Comparison of ENCODE assay signal across 26 mouse cellular contexts in genomic region chr11:83541415-83541814, GRCm38 (mm10). TPM values are rescaled to one million over a fixed set of nuclear protein-coding genes. Genes with fewer than 3 reads are reported as not detected.
"Had no signal": no experiment of that assay in that cellular context is flagged by ENCODE, and none has a peak within 500 bp of the region (broad histone marks: within the 10 kb centered on the region; RNA-seq: fewer than 3 reads in every experiment).

No protein-coding gene starts in this region.

- H3K9me3 ChIP-seq: liver, embryonic 15.5 days; midbrain, embryonic 13.5 days; midbrain, embryonic 15.5 days; neural tube, embryonic 13.5 days; neural tube, embryonic 15.5 days had no signal

- DNase-seq: lung, adult 18-20 months; lung, embryonic 14.5 days; lung, postnatal 10 days; lung, postnatal 4 days; retina, postnatal 1 day; right cerebral cortex, adult 18-20 months; right cerebral cortex, postnatal 25 days; right cerebral cortex, postnatal 4 days; spleen, adult 18-20 months; thymus, adult 18-20 months; thymus, postnatal 14 days; thymus, postnatal 36 days had no signal

- H3K27ac ChIP-seq: liver, embryonic 15.5 days; midbrain, embryonic 13.5 days; midbrain, embryonic 15.5 days; neural tube, embryonic 13.5 days; neural tube, embryonic 15.5 days had no signal

- H3K9ac ChIP-seq: liver, embryonic 15.5 days; lung, embryonic 14.5 days; midbrain, embryonic 13.5 days; midbrain, embryonic 15.5 days; neural tube, embryonic 13.5 days; neural tube, embryonic 15.5 days had no signal

- ATAC-seq: midbrain, embryonic 13.5 days; midbrain, embryonic 15.5 days had no signal

- H3K4me1 ChIP-seq: midbrain, embryonic 13.5 days; midbrain, embryonic 15.5 days; neural tube, embryonic 13.5 days; neural tube, embryonic 15.5 days had no signal

- H3K27me3 ChIP-seq: liver, embryonic 15.5 days; midbrain, embryonic 13.5 days; midbrain, embryonic 15.5 days; neural tube, embryonic 13.5 days; neural tube, embryonic 15.5 days had no signal

- H3K4me3 ChIP-seq: liver, embryonic 15.5 days; midbrain, embryonic 13.5 days; midbrain, embryonic 15.5 days; myocyte; neural tube, embryonic 13.5 days; neural tube, embryonic 15.5 days had no signal

- H3K36me3 ChIP-seq: liver, embryonic 15.5 days; midbrain, embryonic 13.5 days; midbrain, embryonic 15.5 days; neural tube, embryonic 13.5 days; neural tube, embryonic 15.5 days had no signal

- H3K4me2 ChIP-seq: liver, embryonic 15.5 days; lung, embryonic 14.5 days; midbrain, embryonic 11.5 days; midbrain, embryonic 13.5 days; midbrain, embryonic 15.5 days; neural tube, embryonic 13.5 days; neural tube, embryonic 15.5 days had no signal

RNA-seq across cellular contexts. Expression of gene Ccl5, which starts 11.1 kb away (rescaled TPM):
- polyA plus RNA-seq: midbrain, embryonic 11.5 days; midbrain, embryonic 13.5 days; midbrain, embryonic 15.5 days; neural tube, embryonic 11.5 days; neural tube, embryonic 13.5 days; neural tube, embryonic 15.5 days had no signal

RNA-seq across cellular contexts. Expression of gene Heatr9, which starts 19.4 kb away (rescaled TPM):
- total RNA-seq: megakaryocyte progenitor cell, adult 5-6 weeks had no signal
- polyA plus RNA-seq: liver, embryonic 15.5 days; lung, embryonic 16.5 days; midbrain, embryonic 11.5 days; midbrain, embryonic 13.5 days; midbrain, embryonic 15.5 days; neural tube, embryonic 11.5 days; neural tube, embryonic 13.5 days; neural tube, embryonic 15.5 days; small intestine, adult 2 months; stomach, embryonic 14.5 days; stomach, embryonic 16.5 days; thymus, postnatal 0 days had no signal
